Mouse (Mus musculus): Measurements from ENCODE around the gene Snx9.

Gene Snx9

DNA sequence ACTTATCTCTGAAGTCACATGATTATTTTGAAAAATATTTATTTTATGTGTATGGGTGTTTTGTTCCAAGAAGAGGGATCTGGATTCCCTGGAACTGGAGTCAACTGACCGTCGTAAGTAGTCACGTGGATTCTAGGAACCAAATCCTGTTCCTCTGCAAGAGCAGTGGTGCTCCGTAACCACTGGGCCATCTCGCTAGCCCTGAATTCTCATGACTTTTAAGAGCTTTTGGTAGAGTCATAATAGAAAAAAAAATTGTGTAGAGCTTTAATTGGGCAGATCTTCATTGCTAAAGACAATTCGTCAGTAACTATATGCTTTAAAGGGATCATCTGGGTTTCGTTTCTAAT lies 2.5 kb downstream of the Snx9 start:
- DNase-seq (ENCODE audit: low read depth), result no peak

DNA sequence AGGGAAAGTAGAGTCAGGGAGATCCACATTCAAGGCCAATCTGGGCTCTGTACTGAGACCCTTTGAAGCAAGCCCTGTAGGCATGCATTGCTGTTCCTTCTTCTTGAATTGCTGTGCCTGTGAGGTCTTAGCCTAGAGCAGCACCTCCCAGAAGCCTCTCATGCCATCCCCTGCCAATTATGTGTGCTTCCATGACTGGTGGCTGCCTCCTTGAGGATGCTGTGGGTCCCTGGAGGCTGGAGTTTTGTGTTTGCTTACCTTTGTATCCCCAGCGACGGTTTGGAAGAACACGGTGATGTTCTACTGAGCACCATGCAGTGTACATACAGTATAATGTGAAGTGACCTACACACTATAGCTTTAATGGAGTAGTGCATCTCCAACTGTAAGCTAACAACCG lies 4.2 kb downstream of the Snx9 start:
- no peak for DNase-seq (ENCODE audit: low read depth)

DNA sequence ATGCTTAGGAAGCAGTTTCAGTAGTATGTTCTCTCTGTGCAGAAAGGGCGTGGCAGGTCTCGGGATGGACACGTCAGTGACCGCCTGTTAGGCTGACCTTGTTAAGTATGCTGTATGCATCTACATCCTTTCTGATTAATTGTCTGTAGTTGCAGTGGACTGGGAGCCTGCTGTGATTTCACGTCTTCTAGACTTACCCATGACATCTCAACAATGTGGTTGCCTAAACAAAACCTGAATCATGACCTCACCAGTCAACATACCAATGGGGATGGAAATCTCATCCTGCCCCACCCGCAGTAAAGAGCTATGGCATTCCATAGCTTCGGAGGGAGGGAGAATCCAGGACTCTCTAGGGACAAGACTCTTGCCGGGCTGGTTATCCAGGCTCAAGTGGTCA lies 5.0 kb downstream of the Snx9 start:
- DNase-seq (ENCODE audit: low read depth), result no peak

DNA sequence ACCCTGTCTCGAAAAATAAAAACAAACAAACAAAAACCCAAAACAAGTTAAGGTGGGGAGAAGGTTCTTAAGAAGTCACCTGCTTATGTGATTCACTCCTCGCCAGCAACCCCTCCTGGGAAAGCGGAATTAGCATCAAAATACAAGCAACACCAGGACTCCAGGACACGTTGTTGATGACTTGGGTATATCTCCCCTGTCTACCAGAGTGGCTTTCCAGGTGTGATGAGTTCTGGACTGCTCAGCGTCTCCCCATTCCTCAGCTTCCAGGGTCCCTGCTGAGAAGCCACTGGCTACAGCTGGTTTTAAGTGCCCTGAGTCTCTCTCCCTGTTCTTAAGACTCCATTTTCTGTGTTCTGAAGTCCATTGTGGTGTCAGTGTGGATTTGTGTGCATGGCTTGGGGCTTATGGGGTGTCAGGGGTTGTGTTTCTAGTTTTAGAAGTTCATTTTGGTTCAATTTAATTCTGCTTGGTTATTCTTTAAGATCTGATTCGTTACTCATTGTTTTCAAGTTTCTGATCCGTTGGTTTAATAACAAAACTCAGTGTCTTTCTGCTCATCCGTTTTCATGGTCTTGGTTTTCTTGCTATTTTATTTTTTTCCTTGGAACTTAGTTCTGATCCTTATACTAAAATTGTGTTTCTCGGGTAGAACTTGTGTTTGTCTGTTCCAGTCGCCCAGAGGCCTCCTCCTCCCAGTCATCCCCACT lies 7.7 kb downstream of the Snx9 start:
- no peak for DNase-seq (ENCODE audit: low read depth)

DNA sequence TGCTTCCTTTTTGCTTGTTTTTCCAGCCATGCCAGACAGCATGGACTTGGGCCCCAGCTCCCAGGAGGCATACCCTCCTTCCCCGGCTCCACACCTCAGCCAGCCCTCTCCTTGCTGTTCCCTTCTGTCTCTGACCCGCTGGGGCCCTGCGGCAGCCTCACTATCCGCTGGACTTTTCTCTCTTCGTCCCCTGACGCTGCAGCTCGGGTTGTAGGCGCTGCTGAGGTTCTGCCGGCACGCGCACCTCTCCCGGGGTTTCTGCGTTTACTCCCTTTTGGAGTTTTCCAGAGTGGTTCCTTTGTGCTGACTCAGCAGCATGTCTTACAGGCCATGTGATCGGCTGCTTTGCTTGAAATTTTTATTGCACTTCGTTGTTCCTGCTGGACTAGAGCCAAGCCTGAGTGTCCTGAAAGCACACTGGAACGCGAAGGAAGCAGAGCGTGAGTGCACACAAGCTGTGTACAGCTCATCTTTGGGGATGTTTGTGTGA lies 8.3 kb downstream of the Snx9 start:
- no peak for DNase-seq (ENCODE audit: low read depth)

DNA sequence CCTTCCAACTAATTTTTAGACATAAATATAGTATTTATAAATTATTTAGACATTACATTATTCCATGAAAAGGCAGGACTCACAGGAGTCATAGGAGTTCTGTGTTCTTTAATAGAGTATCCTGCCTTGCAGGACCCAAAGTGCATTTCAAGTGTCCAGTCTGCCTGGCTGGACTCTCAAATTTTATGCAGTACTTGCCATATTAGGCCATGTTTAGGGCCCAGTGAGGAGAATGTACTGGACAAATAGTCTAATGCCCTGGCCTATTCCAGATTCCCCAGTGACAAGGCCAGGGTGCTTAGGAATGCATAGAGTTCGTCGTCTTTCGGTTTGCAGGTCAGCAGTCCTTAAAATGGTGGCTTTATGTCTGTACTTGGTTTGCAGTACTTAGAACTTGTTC lies 8.9 kb downstream of the Snx9 start:
- no peak for DNase-seq (ENCODE audit: low read depth)

DNA sequence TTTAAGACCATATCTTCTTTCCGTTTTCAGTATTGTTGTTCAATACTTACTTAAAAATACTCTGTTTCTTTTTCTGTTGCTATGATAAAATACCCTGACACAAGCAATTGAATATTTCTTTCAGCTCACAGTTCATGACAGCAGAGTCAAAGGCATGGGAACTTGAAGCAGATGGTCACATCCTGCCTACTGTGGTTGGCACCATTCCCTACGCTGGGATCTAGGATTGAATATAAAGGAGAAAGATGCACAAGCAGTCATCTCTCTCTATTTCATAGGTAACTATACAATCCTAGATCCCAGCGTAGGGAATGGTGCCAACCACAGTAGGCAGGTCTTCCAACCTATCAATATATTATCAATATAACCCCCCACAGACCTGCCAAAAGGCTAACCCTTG lies 9.3 kb downstream of the Snx9 start:
- no peak for DNase-seq (ENCODE audit: low read depth)

DNA sequence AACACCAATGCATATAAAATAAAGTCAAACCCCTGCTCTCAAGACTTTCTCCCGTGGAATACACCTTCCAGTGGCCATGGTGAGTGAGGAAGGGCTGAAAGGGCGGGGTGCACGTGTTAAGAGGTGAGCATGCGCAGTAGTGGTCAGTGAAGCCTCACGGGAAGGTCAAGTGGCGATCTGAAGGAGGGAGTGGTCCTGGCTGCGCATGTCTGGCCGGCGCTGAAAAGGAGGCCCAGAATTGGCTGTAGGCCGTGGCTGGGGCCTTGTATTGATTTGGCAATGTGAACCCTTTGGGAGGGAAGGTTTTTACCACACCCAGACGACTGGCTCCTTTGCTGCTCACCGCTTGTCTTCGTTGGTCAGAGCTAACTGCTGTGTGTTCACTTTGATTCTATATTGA lies 12.8 kb downstream of the Snx9 start:
- no peak for DNase-seq (ENCODE audit: low read depth)

DNA sequence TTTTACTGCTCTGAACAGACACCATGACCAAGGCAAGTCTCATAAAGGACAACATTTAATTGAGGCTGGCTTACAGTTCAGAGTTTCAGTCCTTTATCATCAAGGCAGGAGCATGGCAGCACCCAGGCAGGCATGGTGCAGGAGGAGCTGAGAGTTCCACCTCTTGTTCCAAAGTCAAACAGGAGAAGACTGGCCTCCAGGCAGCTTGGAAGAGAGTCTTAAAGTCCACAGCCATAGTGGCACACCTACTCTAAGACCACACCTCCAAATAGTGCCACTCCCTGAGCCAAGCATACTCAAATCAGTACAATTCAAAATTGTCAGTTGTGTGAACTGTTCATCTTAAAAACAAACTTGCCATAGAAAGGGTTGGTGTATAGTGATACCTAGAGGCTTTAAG lies 14.4 kb downstream of the Snx9 start:
- no peak for DNase-seq (ENCODE audit: low read depth)

DNA sequence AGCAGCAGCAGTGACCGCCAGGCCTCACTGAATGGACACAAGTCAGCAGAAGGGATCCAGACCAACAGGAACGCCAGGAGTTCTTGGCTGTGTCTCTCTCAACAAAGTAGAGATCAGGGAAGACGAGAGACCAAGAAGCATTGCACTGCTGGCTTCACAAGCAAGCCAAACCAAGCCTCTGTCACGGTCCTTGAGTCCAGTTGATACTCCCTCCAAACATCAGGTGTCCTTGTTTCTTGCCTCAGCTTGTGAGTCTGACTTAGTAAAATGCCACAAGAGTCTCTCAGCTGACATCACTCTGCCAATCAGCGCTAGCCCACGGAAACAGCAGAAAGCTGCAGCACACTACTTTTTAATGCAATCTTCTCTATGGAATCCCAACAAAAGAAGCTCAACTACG lies 15.3 kb downstream of the Snx9 start:
- DNase-seq (ENCODE audit: low read depth), result no peak

DNA sequence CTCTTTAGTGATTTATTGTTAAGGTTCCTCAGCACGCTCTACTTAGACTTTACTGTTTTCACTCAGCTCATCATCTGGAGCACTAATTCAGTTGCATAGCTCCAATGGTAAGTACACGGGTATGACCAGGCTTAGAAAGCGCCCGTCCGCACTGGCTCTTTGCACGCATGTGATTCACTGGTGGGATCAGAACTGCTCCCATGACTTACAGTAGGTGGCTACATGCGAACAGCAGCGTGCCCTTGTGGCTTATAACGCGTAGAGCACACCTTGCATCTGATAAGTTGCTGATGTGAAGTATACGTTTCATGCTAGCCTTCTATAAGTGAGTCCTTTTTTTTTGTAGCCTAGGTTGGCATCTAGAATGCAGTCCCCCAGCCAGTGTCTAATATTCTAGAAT lies 16.1 kb downstream of the Snx9 start:
- DNase-seq (ENCODE audit: low read depth), result no peak

DNA sequence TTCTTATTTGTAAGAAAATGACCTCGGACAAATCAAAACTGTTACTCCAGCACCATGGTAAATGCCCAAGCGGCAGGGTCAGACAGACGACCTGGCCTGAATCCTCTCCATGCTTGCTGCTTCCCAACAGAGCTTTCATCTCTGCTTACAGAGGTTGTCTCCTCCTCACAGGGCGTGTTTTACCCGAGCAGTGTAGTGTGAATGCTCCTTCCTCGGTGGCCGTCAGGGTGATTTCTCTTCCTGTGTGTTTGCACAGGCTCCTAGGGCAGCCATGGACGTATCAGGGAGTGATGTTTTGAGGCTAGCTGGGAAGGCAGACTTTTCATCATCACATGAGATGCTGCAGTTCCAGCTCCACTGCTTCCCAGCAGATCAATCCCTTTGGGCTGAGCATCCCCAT lies 17.1 kb downstream of the Snx9 start:
- no peak for DNase-seq (ENCODE audit: low read depth)

DNA sequence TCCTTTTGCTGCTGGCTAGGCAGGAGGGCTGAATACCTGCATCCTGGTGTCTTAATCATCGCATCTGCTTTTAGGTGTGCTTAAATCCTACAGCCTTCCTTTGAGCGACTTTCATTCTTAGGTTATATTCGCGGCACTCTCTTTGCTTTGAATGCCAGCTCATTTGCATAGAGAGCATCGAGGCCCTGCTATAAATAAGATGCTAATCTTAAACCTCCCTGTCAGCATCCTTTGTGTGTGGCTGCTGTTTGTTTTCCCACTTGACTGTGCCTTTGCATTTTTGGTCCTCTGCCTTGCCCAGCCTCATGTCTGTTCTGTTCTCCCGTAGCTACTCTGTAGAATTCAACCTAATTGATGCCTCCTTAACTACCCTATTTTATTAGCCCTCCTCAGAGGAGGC lies 21.2 kb downstream of the Snx9 start:
- DNase-seq (ENCODE audit: low read depth), result no peak

DNA sequence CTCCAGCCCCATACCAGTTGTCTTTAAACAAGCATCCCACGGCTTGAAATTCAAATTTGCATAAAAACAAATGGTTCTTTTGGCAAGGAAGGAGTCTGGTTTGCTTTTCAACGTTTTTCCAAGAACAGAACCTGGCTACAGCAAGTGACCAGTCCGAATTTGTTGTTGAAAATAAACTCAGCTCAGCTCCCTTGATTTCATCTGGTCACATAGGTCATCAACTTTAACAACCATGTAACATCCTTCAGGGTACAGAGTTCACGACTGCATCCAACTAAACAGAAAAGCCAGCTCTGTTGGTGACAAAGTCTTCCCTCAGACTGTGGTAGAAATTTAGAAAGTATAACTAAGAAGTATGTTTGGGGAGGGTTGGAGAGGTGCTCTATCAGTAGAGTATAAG lies 21.7 kb downstream of the Snx9 start:
- DNase-seq (ENCODE audit: low read depth), result no peak

DNA sequence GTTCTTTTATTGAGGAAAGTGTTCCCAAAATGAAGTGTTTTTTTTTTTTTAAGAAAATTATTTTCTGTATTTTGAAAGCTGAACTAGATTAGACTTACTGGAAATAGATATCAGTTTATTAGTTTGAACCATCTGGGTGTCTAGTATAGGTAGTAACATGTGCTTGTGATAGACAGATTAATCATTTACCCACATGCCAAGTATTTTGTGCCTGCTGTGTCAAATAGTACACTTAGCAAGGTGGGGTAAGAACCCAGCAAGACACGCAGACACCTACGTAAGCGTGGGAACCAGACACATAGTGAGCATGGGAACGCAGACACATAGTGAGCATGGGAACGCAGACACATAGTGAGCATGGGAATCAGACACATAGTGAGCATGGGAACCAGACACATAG lies 22.6 kb downstream of the Snx9 start:
- DNase-seq (ENCODE audit: low read depth), result no peak

DNA sequence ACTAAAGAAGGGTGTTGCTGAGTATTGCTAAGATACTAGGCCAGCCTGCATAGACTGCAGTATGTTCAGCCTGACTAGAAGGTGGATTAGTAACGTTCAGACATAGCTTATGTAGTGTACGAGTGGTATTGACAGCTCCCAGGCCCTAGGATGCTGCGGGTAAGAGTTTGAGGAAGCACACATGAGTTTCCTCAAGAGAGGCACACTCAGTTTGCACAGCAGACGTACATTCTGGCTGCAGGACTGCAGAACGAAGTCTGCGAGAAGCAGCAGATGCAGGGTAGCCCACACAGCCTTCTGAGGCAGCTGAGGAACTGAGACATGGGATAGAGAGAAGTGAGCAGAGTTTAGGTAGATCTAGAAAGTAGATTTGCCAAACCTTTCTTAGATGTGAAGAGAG lies 26.3 kb downstream of the Snx9 start:
- no peak for DNase-seq (ENCODE audit: low read depth)

DNA sequence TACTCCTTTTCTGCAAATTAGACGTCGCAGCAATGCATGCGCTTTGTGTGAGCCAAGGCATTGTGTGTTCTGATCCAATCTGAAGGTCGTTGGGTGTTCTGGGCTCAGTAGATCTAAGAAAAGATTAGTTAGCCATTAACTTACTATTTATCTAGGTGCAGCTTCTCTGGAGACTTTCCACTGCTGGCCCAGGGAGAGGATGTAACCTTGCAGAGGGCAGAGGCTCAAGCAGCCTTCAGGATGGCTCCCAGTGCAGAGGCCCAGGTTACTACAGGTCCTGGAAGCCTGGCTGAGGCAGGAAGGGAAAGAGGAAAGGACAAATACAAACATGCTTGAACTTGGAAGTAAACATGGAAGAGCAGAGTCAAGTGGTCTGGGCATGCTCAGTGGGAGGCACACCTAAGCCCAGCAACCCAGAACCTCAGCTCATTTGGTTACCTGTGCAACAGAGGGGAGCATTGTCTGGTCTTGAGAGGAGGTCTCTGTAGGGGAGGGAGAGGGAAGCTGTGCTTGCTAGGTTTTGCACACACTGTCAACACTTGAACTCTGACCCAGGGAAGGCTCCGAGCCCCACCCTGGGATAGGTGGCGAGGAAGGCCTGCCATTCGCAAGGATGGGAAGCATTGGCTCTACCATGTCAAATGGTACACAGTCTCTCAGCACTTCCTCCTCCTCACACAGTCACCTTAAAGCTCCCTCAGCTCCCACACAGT lies 27.3 kb downstream of the Snx9 start:
- no peak for DNase-seq (ENCODE audit: low read depth)

DNA sequence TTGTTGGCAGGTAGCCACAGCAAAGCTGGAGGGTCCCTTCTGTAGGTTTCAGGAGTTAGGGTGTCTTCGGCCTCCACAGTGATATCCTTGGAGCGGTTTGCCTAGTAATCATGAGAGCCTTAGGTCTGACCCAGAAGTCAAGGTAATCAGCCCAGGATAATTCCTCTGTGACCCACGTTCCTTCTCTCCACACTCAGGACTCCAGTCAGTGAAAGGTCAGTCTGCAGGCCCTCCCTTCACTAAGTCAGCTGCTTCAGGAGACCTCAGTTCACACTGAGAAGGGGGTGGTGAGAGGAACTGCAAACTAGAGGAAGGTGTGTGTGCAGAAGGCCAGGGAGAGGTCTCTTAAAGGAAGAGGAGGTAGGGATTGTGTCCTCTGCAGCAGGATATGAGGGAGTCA lies 28.3 kb downstream of the Snx9 start:
- no peak for DNase-seq (ENCODE audit: low read depth)

DNA sequence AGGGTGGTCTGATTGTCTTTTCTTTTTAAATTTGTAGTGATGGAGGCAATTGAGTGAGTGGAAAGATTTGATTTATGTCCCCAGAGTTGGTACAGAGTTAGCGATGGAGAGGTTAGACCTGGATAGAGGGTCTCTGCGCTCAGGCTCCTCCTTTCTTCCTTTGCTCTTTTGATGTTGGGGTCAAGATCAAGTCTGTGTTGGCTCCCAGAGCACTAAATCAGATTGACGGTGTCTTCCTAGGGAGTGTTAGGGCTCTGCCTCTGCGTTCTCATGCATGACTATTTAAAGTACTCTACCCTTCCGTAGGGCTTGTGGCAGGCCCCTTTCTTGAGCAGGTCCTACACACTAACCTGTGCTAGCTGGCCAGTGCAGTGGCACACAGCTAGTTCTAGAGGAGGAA lies 28.9 kb downstream of the Snx9 start:
- DNase-seq (ENCODE audit: low read depth), result no peak

DNA sequence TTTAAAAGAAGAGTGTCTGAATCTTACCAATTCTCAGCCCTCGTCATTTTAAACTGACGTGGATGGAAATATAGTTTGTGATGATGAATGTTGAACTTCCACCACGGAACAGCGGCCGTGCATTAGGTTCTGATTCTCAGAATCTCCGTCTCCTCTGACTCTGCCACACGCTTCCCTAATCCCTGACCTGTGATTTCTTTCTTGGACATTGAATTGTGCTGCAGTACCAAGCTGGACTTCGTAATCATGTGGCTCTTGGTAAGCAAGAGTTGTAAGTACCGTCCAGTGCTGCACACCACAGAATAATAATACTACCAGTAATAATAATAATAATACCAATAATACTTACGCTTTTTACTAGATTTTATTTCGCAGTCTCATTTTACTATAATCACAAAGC lies 29.6 kb downstream of the Snx9 start:
- DNase-seq (ENCODE audit: low read depth), result no peak

DNA sequence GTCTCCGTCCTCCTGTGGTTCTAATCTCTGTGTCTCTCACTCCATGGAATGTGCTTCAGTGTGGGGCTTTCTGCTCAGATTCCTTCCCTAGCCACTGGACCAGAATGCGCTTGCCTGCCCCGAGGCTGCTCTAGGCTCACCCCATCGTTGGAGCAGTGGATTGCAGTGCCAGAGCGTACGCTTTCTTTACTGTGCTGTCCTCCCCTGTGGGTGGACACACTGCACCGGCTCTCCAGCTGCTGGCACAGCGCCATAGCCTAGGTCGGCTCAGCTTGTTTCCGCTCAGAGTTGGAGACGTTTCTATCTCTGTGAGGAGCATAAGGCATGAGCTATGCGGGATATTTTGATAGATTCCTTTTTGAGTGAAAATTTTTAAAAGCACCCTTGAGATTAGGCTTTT lies 31.4 kb downstream of the Snx9 start:
- no peak for DNase-seq (ENCODE audit: low read depth)

DNA sequence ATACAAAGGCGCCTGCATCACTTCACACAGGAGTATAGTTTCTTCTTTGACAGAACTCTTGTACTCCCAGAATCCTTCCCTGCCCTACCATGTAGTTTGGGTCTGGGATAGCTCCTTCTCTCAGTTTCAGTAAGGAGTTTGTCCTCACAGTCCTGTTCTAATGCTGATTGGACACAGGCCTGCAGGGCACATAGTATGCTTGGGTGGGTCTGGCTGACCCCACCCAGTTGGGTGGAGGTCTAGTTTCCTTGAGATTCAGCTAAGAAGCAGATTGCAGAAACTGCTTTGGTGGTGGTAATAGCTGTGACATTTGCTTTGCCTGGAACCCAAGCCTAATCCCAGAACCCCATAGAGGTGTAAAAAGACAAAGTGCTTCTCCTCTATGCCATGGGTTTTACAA lies 33.4 kb downstream of the Snx9 start:
- no peak for DNase-seq (ENCODE audit: low read depth)

DNA sequence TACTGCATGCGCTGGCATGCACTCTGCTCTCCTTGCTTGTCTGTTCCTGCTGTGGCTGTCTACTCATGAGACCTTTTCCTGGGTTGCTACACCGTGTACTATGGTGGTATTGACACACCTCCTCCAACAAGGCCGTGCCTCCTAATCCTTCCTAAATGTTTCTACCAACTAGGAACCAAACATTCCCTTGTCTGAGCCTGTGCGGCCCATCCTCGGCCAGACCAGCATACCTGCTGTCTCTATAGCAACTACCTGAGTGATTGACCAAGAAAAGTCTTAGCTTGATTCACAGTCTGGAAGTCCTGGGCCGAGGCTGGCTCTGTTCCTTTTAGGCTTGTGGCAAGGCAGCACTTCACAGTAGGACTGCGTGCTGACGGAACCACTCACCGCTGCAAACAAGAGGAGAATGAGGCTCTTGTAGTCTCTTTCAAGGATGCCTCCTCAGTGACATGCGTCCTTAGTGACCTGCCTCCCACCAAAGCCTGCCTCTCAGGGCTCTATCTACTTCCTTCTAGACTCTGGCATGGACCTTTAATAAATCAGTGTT lies 36.6 kb downstream of the Snx9 start:
- DNase-seq (ENCODE audit: low read depth), result no peak

DNA sequence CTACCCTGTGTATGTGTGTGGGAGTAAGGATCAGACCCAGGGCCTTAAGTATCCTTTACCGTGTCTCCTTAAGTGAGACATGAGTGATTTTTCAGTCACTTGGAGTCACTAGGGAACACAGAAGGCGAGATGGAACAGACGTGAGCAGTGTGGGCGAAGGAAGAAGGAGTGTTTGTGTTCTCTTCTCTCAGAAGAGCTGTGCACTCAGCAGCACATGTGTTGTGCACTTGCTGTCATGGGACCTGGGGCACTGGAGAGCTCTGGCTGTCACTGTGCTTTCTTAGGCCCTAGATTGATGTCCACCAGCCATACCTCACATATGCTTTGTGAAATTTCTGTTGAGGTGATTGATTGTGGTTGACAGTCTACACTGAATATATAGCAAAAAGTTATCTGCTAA lies 37.7 kb downstream of the Snx9 start:
- no peak for DNase-seq (ENCODE audit: low read depth)

All from c-Kit-positive CD71-positive TER-119-negative erythroid progenitor cells, embryonic 14.5 days (primary cell).